Mouse (Mus musculus) heart, postnatal 0 days (tissue): ENCODE data around the gene Scrn1.

ENCODE experiments used
- CTCF ChIP-seq: IDR thresholded peaks from 2 replicates; pipeline ENCODE4 v1.5.1; 2016; ENCODE audit warnings: antibody characterized with exemption, control low read depth, low read depth
- EP300 ChIP-seq: IDR thresholded peaks from 2 replicates; pipeline ENCODE4 v1.6.1; 2016; ENCODE audit warnings: antibody characterized with exemption, low read depth

- TF ChIP-seq CTCF: no peak
- TF ChIP-seq EP300: peak; percentile 89
Measured at GRCm38 (mm10) chr6:54502661-54503115, 63.6 kb downstream of the Scrn1 start.
